Mouse (Mus musculus) lung, adult 10 weeks (tissue): Measurements from ENCODE around the gene Sdk1. TPM values are rescaled to one million over a fixed set of nuclear protein-coding genes. Genes with fewer than 3 reads are reported as not detected.

Experiments used
- polyA plus RNA-seq: library from polyadenylated mRNA; stranded (reverse); fragments of 350-450 nt; fragmentation: Illumina TruSeq; extraction: RNeasy Lipid Tissue Mini Kit (QIAGEN cat#74804); gene quantifications from one replicate; pipeline ENCODE4 v1.2.3, GENCODE M21; 2014; ENCODE audit warnings: low read depth, low replicate concordance; ENCODE audit not compliant: insufficient read depth

The Sdk1 gene
- polyA plus RNA-seq, result 0.22 TPM

GRCm38 (mm10) chr5:141240841-141241543 is at the start of gene Sdk1:
Sdk1 (plus strand) TSS chr5:141241490.

Other genes starting within 250 kb of the Sdk1 start
- gene Card11, start 240.9 kb upstream of the Sdk1 start, polyA plus RNA-seq, result 9.8 TPM